Mouse (Mus musculus) macrophage (primary cell): ENCODE data around the gene Crhr2. TPM values are rescaled to one million over a fixed set of nuclear protein-coding genes. Genes with fewer than 3 reads are reported as not detected.

Experiments used
- H3K27ac ChIP-seq: fragments of 350-480 bp; formaldehyde crosslinking; 2 replicates; pipeline ENCODE4 v1.9.0; 2021
- H3K36me3 ChIP-seq: fragments of 350-480 bp; formaldehyde crosslinking; 2 replicates; pipeline ENCODE4 v1.9.0; 2021; ENCODE audit errors: inconsistent target
- H3K4me3 ChIP-seq: fragments of 350-480 bp; formaldehyde crosslinking; 2 replicates; pipeline ENCODE4 v1.9.0; 2021; ENCODE audit errors: inconsistent target
- H3K79me2 ChIP-seq: fragments of 350-480 bp; formaldehyde crosslinking; 2 replicates; pipeline ENCODE4 v1.9.0; 2021; ENCODE audit errors: inconsistent target
- WGBS: methylation state at CpG from one replicate; pipeline ENCODE4 v1.1.7; 2026; ENCODE audit warnings: inconsistent platforms; ENCODE audit not compliant: missing documents; 5-methylcytosine and 5-hydroxymethylcytosine counted together
- polyA plus RNA-seq: library from polyadenylated mRNA; stranded (reverse); fragments of 250-400 nt; gene quantifications from 3 replicates; pipeline ENCODE4 v1.2.4, GENCODE M21; 2018; ENCODE audit warnings: inconsistent platforms

Crhr2 gene
- polyA plus RNA-seq, 1 experiment from 2014 or later = not detected

GRCm38 (mm10) chr6:55044542-55044941 is 88.3 kb downstream of the Crhr2 start:
- WGBS = 89% methylated on average over 5 of the region's 5 CpGs
- no peak overlapping the region for H3K4me3 ChIP-seq
- H3K27ac ChIP-seq = no peak overlapping the region
- peaks cover 77% of the 10 kb centered on the region for H3K79me2 ChIP-seq
- peaks cover 7% of the 10 kb centered on the region; the same call in 1 of the 2 replicates for H3K36me3 ChIP-seq

GRCm38 (mm10) chr6:55043206-55043605 is 89.6 kb downstream of the Crhr2 start:
- Histone ChIP-seq H3K79me2 (peaks cover 91% of the 10 kb centered on the region), H3K27ac (no peak overlapping the region), H3K36me3 (peaks cover 6% of the 10 kb centered on the region; the same call in 1 of the 2 replicates), H3K4me3 (no peak overlapping the region)
- WGBS = 90% methylated on average over 8 of the region's 8 CpGs

Other genes with a start within 250 kb of the Crhr2 start
- 9.6 to 26.9 TPM (median 17.4 TPM) in 3 replicates for gene Nod1, start 160.4 kb downstream of the Crhr2 start, polyA plus RNA-seq
- gene Ggct, start 140.1 kb downstream of the Crhr2 start, polyA plus RNA-seq = 6.4 to 8.4 TPM (median 8.1 TPM) in 3 replicates
- 35.4 to 62.1 TPM (median 43.9 TPM) in 3 replicates for gene Gars, start 95.0 kb downstream of the Crhr2 start, polyA plus RNA-seq
- gene Inmt, start 42.0 kb upstream of the Crhr2 start, polyA plus RNA-seq = not detected in 3 replicates
- 0.34 to 1.3 TPM (median 0.68 TPM) in 3 replicates for gene Mindy4, start 70.4 kb upstream of the Crhr2 start, polyA plus RNA-seq
- gene Aqp1, start 203.4 kb upstream of the Crhr2 start, polyA plus RNA-seq = not detected in 3 replicates
- gene Ghrhr, start 243.3 kb upstream of the Crhr2 start, polyA plus RNA-seq = not detected in 3 replicates